ENCODE assay signal across 17 mouse cellular contexts in the genomic region with DNA sequence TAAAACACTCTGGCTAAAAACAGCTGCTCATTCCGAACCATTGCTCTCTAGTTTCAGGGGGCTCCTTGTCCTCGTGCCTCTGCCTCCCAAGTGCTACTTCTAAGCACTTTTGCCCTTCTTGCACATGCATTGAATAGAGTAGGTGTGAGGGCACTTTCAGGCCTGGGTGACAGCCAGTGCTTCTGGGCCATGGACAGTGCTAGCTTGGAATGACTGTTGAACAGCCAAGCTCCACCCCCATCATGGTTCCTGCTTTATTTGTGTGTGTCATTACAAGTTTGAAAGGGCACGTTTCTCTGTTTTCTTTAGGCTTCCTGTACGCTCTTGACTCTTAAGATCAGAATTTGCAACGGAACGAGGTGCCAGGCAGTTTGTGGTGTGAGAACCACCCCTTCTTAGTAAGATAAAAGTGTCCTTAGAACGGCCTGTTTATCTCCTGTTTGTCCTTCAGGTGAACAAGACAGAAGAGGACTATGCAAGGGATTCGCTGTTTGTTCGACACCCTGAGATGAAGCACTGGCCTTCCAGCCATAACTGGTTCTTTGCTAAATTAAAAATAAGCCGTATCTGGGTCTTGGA. TPM values are rescaled to one million over a fixed set of nuclear protein-coding genes. Genes with fewer than 3 reads are reported as not detected.
DNase-seq lines count a peak whose midpoint lies in the region.
"Had no signal": no experiment of that assay in that cellular context is flagged by ENCODE, and none has a peak within 500 bp of the region (broad histone marks: within the 10 kb centered on the region; RNA-seq: fewer than 3 reads in every experiment).

No protein-coding gene starts in this region.

- no peak overlapping the region for H3K4me3 ChIP-seq in macrophage (ENCODE audit: inconsistent target)
- no peak overlapping the region for H3K4me3 ChIP-seq in forebrain, embryonic 10.5 days
- H3K4me3 ChIP-seq: embryonic facial prominence, embryonic 10.5 days; midbrain, embryonic 15.5 days had no signal

- peaks cover 53% of the 10 kb centered on the region for H3K79me2 ChIP-seq in macrophage (ENCODE audit: inconsistent target)

- peaks cover 35% of the 10 kb centered on the region for H3K27me3 ChIP-seq in forebrain, embryonic 10.5 days (ENCODE audit: poor library complexity, severe bottlenecking)

- H3K36me3 ChIP-seq in macrophage (ENCODE audit: inconsistent target): peaks cover 39% of the 10 kb centered on the region
- H3K36me3 ChIP-seq in forebrain, embryonic 10.5 days (replicated peaks): peaks cover 3% of the 10 kb centered on the region; the same call in 1 of the 2 replicates
- H3K36me3 ChIP-seq: midbrain, embryonic 15.5 days had no signal

- peak overlapping the region; percentile 94 for H3K27ac ChIP-seq in macrophage
- no peak overlapping the region for H3K27ac ChIP-seq in forebrain, embryonic 10.5 days
- H3K27ac ChIP-seq: embryonic facial prominence, embryonic 10.5 days; midbrain, embryonic 15.5 days had no signal

- peaks cover 30% of the 10 kb centered on the region for H3K4me1 ChIP-seq in forebrain, embryonic 10.5 days
- H3K4me1 ChIP-seq: midbrain, embryonic 15.5 days had no signal

- peak; percentile 43 to 53 for DNase-seq in lung, adult 18-20 months
- no peak for DNase-seq in lung, postnatal 4 days
- DNase-seq in adipocyte (ENCODE audit: low spot score) (peak; percentile 21), liver (peak; percentile 58)
- DNase-seq in urinary bladder, adult 18-20 months (ENCODE audit: low spot score in 2 of 2): no peak
- DNase-seq in forebrain, embryonic 10.5 days (ENCODE audit: extremely low spot score, low spot score): no peak
- DNase-seq: cerebellum, adult 11-12 months; cerebellum, postnatal 36 days; gastrocnemius, postnatal 36 days; kidney, adult 8-10 months; kidney, postnatal 4 days; right cerebral cortex, postnatal 14 days; thymus, adult 18-20 months had no signal

- 76% methylated on average over 10 of the region's 10 CpGs for WGBS in macrophage (ENCODE audit: missing documents)
- 87% methylated on average over 10 of the region's 10 CpGs for WGBS in forebrain, embryonic 10.5 days

- H3K9me3 ChIP-seq in forebrain, embryonic 10.5 days: no peaks in the 10 kb centered on the region; the same call in 1 of the 2 replicates
- H3K9me3 ChIP-seq: embryonic facial prominence, embryonic 10.5 days; midbrain, embryonic 15.5 days had no signal

RNA-seq across cellular contexts. Expression of gene Creg1, which starts 6.7 kb away (rescaled TPM):
- 100 to 1,000 TPM in 3 of 26 experiments, 10 to 100 TPM in 23; 17.4 to 124 (median 36.1) TPM for total RNA-seq in macrophage (2018; cell fraction: chromatin; rRNA removed)
- total RNA-seq in macrophage (2018; cell fraction: cytosol; rRNA removed): 100 to 1,000 TPM; 262 to 745 (median 448) TPM
- 100 to 1,000 TPM in 25 of 26 experiments, 10 to 100 TPM in 1; 72.5 to 401 (median 197) TPM for total RNA-seq in macrophage (2018; cell fraction: nucleus; rRNA removed)
- polyA plus RNA-seq in macrophage (2018): 629 to 1,120 TPM (median 845 TPM) in 3 replicates
- 33.7 and 34.3 TPM in 2 replicates for polyA plus RNA-seq in forebrain, embryonic 10.5 days (2016; fragmentation: Nextera tagmentation; extraction: Ambion mirVana)

RNA-seq across cellular contexts. Expression of gene Cd247, which starts 18.2 kb away (rescaled TPM):
- total RNA-seq in macrophage (2018; cell fraction: chromatin; rRNA removed): 1 to 10 TPM in 5 of 26 experiments, under 1 TPM in 9, not detected in 12; 0.41 to 2.5 (median 0.95) TPM
- total RNA-seq in macrophage (2018; cell fraction: cytosol; rRNA removed): under 1 TPM in 13 of 26 experiments, not detected in 13; 0.08 to 0.76 (median 0.19) TPM
- total RNA-seq in macrophage (2018; cell fraction: nucleus; rRNA removed): 1 to 10 TPM in 2 of 26 experiments, under 1 TPM in 11, not detected in 13; 0.28 to 1.6 (median 0.60) TPM
- 0.13 TPM in 1 of 3 replicates, not detected in the others for polyA plus RNA-seq in macrophage (2018)
- polyA plus RNA-seq in forebrain, embryonic 10.5 days (2016; fragmentation: Nextera tagmentation; extraction: Ambion mirVana): 1.2 and 1.4 TPM in 2 replicates
- total RNA-seq: layer of hippocampus, postnatal 25 days had no signal

Comparison
In these comparisons a context has a peak if more than half of its experiments do, and no peak if none do; other contexts are left out.
1. DNase-seq: peak in lung, adult 18-20 months (2 of 2), adipocyte (single experiment) and liver (single experiment); none in lung, postnatal 4 days (0 of 2), urinary bladder, adult 18-20 months (0 of 2) and forebrain, embryonic 10.5 days (single experiment).
2. RNA of gene Creg1, which starts 6.7 kb away (polyA plus RNA-seq): 629 to 1,120 TPM in macrophage; 33.7 to 34.3 TPM in forebrain, embryonic 10.5 days; every median in the first group is over 10 times any median in the second.